Mouse (Mus musculus): ENCODE measurements around the gene Zfp583.

Gene Zfp583

DNA sequence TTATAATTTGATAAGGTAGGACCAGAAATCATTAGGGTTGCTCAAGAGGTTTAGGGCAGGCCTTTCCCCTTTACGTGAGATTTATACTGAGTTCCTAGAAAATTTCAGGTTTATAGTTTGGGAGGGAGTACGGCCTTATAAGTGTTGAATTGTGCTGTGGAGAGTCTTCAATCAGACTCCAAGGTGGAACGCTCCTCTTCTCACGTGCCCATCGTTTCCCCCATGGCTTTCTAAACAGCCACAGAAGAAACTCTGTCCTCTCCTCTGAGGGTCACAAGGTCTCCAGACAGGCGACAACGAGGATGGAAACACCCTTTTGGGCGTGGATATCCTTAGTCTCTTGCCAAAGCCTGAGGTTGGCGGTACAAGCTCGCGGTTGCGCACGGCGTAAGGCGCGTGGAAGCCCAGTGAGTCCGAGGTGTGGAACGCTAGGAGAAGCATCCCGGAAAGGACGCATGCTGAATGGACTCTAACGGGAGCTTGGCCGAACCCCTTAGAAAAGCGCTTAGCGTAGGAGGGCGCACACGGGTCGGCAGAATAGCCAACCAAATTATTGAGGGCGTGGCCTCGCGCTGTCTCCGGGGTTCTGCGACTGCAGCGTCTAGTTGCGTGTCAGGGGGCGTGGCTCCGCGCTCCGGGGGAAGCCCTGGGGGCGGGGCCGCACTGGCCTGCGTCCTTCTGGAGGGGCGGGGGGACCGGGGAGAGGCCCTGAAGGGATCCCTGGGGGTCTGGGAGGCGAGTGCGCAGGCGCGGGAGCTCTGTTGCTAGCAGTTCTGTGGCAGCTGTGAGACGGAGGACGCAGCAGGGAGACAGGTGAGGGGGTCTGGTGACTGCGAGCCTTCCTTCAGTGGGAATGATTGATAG lies 45.0 kb downstream of the Zfp583 start, which contains the start of gene Zfp667:
Zfp667 (plus strand) TSS at position 738 of the 864 bp plus-strand sequence.
- DNase-seq (ENCODE audit: low spot score) = peak; percentile 96

DNA sequence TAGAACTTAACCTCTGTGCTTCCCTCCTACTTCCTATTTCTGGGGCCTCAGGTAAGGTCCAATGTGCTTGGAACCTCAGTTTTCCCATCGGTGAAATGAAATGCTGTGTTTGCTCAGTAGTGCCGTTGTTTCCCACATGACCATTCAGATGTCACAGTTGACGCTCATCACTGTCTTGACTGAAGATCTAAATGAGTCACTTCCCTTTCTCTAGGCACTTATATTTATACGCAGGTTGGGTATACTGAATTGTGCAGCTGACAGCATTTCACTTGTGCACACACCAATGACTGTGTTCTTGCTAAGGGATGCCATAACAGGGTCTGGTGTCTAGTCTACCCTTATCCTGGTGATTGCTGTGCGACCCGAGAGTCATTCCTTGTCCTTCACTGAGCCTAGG lies 45.7 kb downstream of the Zfp583 start:
- no peak for DNase-seq (ENCODE audit: low spot score)

GRCm38 (mm10) chr7:6284442-6285012 lies 46.6 kb downstream of the Zfp583 start:
- DNase-seq (ENCODE audit: low spot score) = peak; percentile 14

DNA sequence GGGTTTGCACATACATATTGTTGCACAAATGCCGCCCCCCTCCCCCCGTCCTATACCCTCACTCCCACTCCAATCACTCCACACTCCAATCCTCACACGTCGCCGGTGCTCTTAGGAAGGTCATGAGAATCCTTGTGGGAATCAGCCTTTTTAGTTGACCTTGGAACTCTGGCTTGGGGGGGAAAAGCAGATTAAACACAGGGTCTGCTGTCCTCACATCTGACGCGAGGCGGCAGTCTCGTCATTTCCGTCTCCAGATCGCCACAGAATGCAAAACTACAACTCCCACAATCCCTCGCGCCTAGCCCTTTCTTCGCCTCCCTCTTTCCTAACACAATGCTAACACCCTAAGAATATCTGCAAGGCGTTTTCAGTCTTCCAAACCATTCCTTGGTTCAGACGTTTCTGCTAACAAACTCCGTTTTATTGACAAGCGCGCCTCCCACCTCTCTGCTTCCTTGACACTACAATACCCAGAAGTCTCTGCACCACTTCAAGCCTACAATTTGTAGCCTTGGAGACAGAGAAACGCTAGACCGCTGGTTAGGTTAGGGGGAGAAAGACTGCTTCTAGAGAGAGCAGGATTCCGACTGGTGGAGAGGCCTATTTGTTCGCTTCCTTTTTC lies 47.5 kb downstream of the Zfp583 start:
- peak; percentile 65 for DNase-seq (ENCODE audit: low spot score)

DNA sequence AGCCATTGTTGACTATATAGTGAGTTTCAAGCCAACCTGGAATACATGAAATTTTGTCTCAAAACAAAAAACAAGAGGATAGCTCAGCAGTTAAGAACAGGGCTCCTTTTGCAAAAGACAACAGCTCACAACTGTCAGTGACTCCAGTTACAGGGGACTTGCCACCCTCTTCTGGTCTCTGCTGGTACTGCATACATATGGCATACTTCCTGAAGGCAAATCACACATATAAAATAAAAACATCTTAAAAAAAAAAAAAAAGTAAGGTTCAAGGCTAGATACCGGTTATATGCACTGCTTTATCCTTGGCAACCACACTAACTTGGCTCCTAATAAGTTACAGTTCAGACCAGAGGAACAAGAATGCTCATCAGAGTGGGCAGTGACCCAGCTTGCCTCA lies 48.3 kb downstream of the Zfp583 start:
- peak; percentile 63 for DNase-seq (ENCODE audit: low spot score)

DNA sequence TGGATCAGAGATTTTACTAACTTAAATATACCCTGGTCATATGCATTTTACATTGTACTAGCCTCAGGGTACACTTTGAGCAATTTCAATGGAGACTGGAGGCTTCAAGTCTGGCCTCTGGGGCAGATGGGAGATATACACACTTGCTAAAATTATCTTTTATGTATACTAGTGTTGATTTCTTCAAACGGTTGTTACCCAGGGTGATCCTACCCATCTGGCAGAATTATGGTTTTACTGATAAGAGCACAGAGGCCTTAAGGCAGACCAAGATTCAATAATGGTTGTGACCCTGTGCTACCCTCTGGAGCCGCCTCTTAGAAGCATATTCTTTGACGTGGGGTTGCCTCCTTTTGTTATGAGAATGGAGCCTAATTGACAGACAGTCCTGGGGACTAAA lies 53.2 kb downstream of the Zfp583 start:
- no peak for DNase-seq (ENCODE audit: low spot score)

DNA sequence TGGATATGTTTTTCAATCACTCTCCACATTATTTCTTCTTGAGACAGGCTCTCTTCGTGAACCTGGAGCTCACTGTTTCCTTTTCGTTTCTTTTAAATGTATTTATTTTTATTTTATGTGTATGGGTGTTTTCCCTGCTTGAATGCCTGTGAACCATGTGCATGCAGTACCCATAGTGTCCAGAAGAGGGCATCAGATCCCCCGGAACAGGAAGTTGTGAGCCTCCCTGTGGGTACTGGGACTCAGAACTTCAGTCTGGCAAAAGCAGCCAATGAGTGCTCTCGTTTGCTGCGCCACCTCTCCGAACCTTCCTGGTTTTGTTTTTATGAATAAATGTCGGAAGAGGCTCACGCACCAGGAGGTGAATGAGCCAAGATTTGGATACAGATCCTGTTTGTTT lies 65.4 kb downstream of the Zfp583 start:
- no peak for DNase-seq (ENCODE audit: low spot score)
